Mouse (Mus musculus) CH12.LX (cell line): ENCODE measurements around the gene Ilf3. TPM values are rescaled to one million over a fixed set of nuclear protein-coding genes. Genes with fewer than 3 reads are reported as not detected.

Experiments used
- DNase-seq: peaks from one replicate; pipeline ENCODE4 v3.0.0-alpha.2; 2013; ENCODE audit errors: extremely low read depth
- H3K27ac ChIP-seq: 2 replicates; pipeline ENCODE4 v1.5.1; 2012; ENCODE audit warnings: low read depth, mild to moderate bottlenecking, control low read depth, moderate library complexity; ENCODE audit not compliant: insufficient read depth
- H3K27me3 ChIP-seq: replicated peaks from 2 replicates; pipeline ENCODE3; 2012; ENCODE audit warnings: inconsistent platforms
- H3K36me3 ChIP-seq, 2 experiments: replicated peaks in 1 of 2; 2 replicates each; pipeline versions ENCODE3 to v1.6.1; 2012; ENCODE audit warnings: inconsistent platforms in 1 of 2, low read length in 1 of 2, mild to moderate bottlenecking in 1 of 2, mixed read lengths in 1 of 2, moderate library complexity in 1 of 2; ENCODE audit not compliant: control insufficient read depth in 1 of 2, insufficient read depth in 1 of 2
- H3K4me1 ChIP-seq, 2 experiments: 2 replicates each; pipeline ENCODE4 v1.6.1; 2012; ENCODE audit warnings: inconsistent platforms in 1 of 2, moderate library complexity in 1 of 2; ENCODE audit not compliant: insufficient read depth in 2 of 2, control insufficient read depth in 1 of 2
- H3K4me2 ChIP-seq: 2 replicates; pipeline ENCODE4 v1.6.1; 2012; ENCODE audit warnings: low read depth, mild to moderate bottlenecking, control low read depth; ENCODE audit not compliant: poor library complexity, insufficient read depth, severe bottlenecking
- H3K4me3 ChIP-seq, 3 experiments: fragments of 150-350 bp in 1 of 3; sonication (generic) in 1 of 3; replicated peaks in 1 of 3; 2 replicates each; pipeline versions ENCODE3 to v1.5.1; 2011 to 2012; ENCODE audit warnings: low read depth in 2 of 3, low read length in 2 of 3, mild to moderate bottlenecking in 2 of 3, moderate library complexity in 2 of 3, control low read depth in 1 of 3, improper control_type of control experiment in 1 of 3, inconsistent platforms in 1 of 3, mixed read lengths in 1 of 3; ENCODE audit not compliant: poor library complexity in 1 of 3
- H3K79me2 ChIP-seq: replicated peaks from 2 replicates; pipeline ENCODE4 v1.6.1; 2012; ENCODE audit warnings: mild to moderate bottlenecking, moderate library complexity; ENCODE audit not compliant: control insufficient read depth, poor library complexity, insufficient read depth, severe bottlenecking; ENCODE audit errors: extremely low read depth
- H3K9ac ChIP-seq: 2 replicates; pipeline ENCODE4 v1.6.1; 2012; ENCODE audit warnings: low read depth, mild to moderate bottlenecking, control low read depth, moderate library complexity; ENCODE audit not compliant: insufficient read depth
- H3K9me3 ChIP-seq: replicated peaks from 2 replicates; pipeline ENCODE3; 2012; ENCODE audit warnings: low read length, inconsistent platforms, mixed read lengths
- BHLHE40 ChIP-seq: IDR thresholded peaks from 2 replicates; pipeline ENCODE4 v1.6.1; 2011; ENCODE audit warnings: mild to moderate bottlenecking, low read depth, low read length, improper control_type of control experiment
- CHD2 ChIP-seq: IDR thresholded peaks from 2 replicates; pipeline ENCODE4 v1.6.1; 2011; ENCODE audit warnings: low read length, improper control_type of control experiment
- CTCF ChIP-seq, 2 experiments: IDR thresholded peaks in 1 of 2; conservative IDR thresholded peaks in 1 of 2; 2 replicates each; pipeline ENCODE4 v1.5.1; 2011 to 2012; ENCODE audit warnings: low read depth in 2 of 2, low read length in 2 of 2, improper control_type of control experiment in 1 of 2, inconsistent platforms in 1 of 2, mild to moderate bottlenecking in 1 of 2, moderate library complexity in 1 of 2
- E2F4 ChIP-seq: IDR thresholded peaks from 2 replicates; pipeline ENCODE4 v1.6.1; 2011; ENCODE audit warnings: low read depth, low read length, improper control_type of control experiment; ENCODE audit not compliant: insufficient replicate concordance
- EP300 ChIP-seq: IDR thresholded peaks from 2 replicates; pipeline ENCODE4 v1.6.1; 2011; ENCODE audit warnings: low read length, improper control_type of control experiment
- GABPA ChIP-seq: IDR thresholded peaks from 2 replicates; pipeline ENCODE4 v1.6.1; 2012; ENCODE audit warnings: low read depth, low read length, improper control_type of control experiment, inconsistent platforms; ENCODE audit not compliant: insufficient replicate concordance
- HCFC1 ChIP-seq: IDR thresholded peaks from 2 replicates; pipeline ENCODE4 v1.6.1; 2012; ENCODE audit warnings: low read depth, mild to moderate bottlenecking, inconsistent platforms, low read length, improper control_type of control experiment
- IRF4 ChIP-seq: IDR thresholded peaks from 2 replicates; pipeline ENCODE4 v1.6.1; 2014; ENCODE audit warnings: low read depth, mild to moderate bottlenecking, inconsistent platforms, low read length, improper control_type of control experiment
- KAT2A ChIP-seq: IDR thresholded peaks from 2 replicates; pipeline ENCODE4 v1.6.1; 2012; ENCODE audit warnings: low read length, improper control_type of control experiment, inconsistent platforms; ENCODE audit not compliant: insufficient replicate concordance
- MAX ChIP-seq: IDR thresholded peaks from 2 replicates; pipeline ENCODE4 v1.6.1; 2011; ENCODE audit warnings: low read length, improper control_type of control experiment
- MYC ChIP-seq: IDR thresholded peaks from 2 replicates; pipeline ENCODE4 v1.6.1; 2011; ENCODE audit warnings: low read depth, mild to moderate bottlenecking, improper control_type of control experiment, low read length
- NELFE ChIP-seq: IDR thresholded peaks from 2 replicates; pipeline ENCODE4 v1.6.1; 2011; ENCODE audit warnings: low read depth, low read length, improper control_type of control experiment
- NRF1 ChIP-seq: IDR thresholded peaks from 2 replicates; pipeline ENCODE4 v1.6.1; 2014; ENCODE audit warnings: low read depth, mild to moderate bottlenecking, inconsistent platforms, low read length, improper control_type of control experiment, moderate library complexity
- POLR2A ChIP-seq: IDR thresholded peaks from 2 replicates; pipeline ENCODE4 v1.6.1; 2011; ENCODE audit warnings: low read depth, mild to moderate bottlenecking, improper control_type of control experiment, low read length
- POLR2AphosphoS2 ChIP-seq: IDR thresholded peaks from 2 replicates; pipeline ENCODE4 v1.6.1; 2011; ENCODE audit warnings: low read depth, low read length, improper control_type of control experiment
- RAD21 ChIP-seq: IDR thresholded peaks from 2 replicates; pipeline ENCODE4 v1.6.1; 2011; ENCODE audit warnings: low read depth, mild to moderate bottlenecking, low read length, improper control_type of control experiment, moderate library complexity
- RCOR1 ChIP-seq: conservative IDR thresholded peaks from 2 replicates; pipeline ENCODE4 v1.6.1; 2012; ENCODE audit warnings: low read depth, mild to moderate bottlenecking, inconsistent platforms, low read length, improper control_type of control experiment
- SIN3A ChIP-seq: IDR thresholded peaks from 2 replicates; pipeline ENCODE4 v1.6.1; 2012; ENCODE audit warnings: low read length, improper control_type of control experiment, inconsistent platforms
- SMC3 ChIP-seq: IDR thresholded peaks from 2 replicates; pipeline ENCODE4 v1.6.1; 2011; ENCODE audit warnings: low read depth, low read length, improper control_type of control experiment
- TBP ChIP-seq: conservative IDR thresholded peaks from 2 replicates; pipeline ENCODE4 v1.6.1; 2011; ENCODE audit warnings: low read depth, low read length, improper control_type of control experiment
- TCF12 ChIP-seq: IDR thresholded peaks from 2 replicates; pipeline ENCODE4 v1.6.1; 2014; ENCODE audit warnings: low read depth, mild to moderate bottlenecking, inconsistent platforms, low read length, improper control_type of control experiment
- ZC3H11A ChIP-seq: IDR thresholded peaks from 2 replicates; pipeline ENCODE4 v1.6.1; 2012; ENCODE audit warnings: low read depth, mild to moderate bottlenecking, inconsistent platforms, low read length, improper control_type of control experiment
- ZKSCAN1 ChIP-seq: IDR thresholded peaks from 2 replicates; pipeline ENCODE4 v1.6.1; 2012; ENCODE audit warnings: low read depth, inconsistent platforms, low read length, improper control_type of control experiment, borderline replicate concordance
- ZMIZ1 ChIP-seq: IDR thresholded peaks from 2 replicates; pipeline ENCODE4 v1.6.1; 2012; ENCODE audit warnings: low read depth, mild to moderate bottlenecking, inconsistent platforms, low read length, improper control_type of control experiment
- dilution Hi-C: fragments of 300-500 bp; cut with MboI; formaldehyde crosslinking; loops from 2 replicates; pipeline ENCODE4 v1.14.3; 2020; ENCODE audit warnings: low sequenced_read_pairs; ENCODE audit not compliant: extremely low pct_unique_long_range_greater_than_20kb, extremely low pct_ligation_motif_present
- in situ Hi-C: fragments of 300-500 bp; cut with MboI; formaldehyde crosslinking; loops from 3 replicates; pipeline ENCODE4 v1.14.3; 2019; ENCODE audit warnings: low sequenced_read_pairs, low pct_ligation_motif_present, low pct_unique_long_range_greater_than_20kb, mixed read lengths
- polyA plus RNA-seq: library from polyadenylated mRNA; unstranded; fragments of >175 nt; gene quantifications from 2 replicates; pipeline ENCODE4 v1.2.1, GENCODE M21; 2012; ENCODE audit warnings: low read depth; ENCODE audit not compliant: insufficient read length
- total RNA-seq, 2 experiments: library from RNA; depleted of rRNA; stranded (reverse); fragments of 300-350 nt in 1 of 2; fragments of >200 nt in 1 of 2; gene quantifications; 2 replicates each; pipeline ENCODE4 v1.2.3; 2012 to 2014

The Ilf3 gene
- total and polyA plus RNA-seq, 3 experiments, result 72.8 to 128 (median 77.3) TPM

GRCm38 (mm10) chr9:21427773-21428172 is 60.1 kb downstream of the Ilf3 start:
- H3K9me3 ChIP-seq, result no peaks in the 10 kb centered on the region
- DNase-seq, result no peak
- H3K36me3 ChIP-seq, result peaks cover 3 to 52% of the 10 kb centered on the region in 2 experiments
- no peak overlapping the region for H3K4me3 ChIP-seq
- in situ Hi-C loops (loop anchor here (5.0 kb wide), 1 partner anchor 35 kb away; no protein-coding TSS in a partner anchor), dilution Hi-C loops (no loop called here)
- H3K27me3 ChIP-seq, result no peaks in the 10 kb centered on the region
- H3K9ac ChIP-seq, result no peak overlapping the region
- peaks cover 60% of the 10 kb centered on the region for H3K79me2 ChIP-seq
- TF ChIP-seq SIN3A (no peak), NELFE (no peak), POLR2AphosphoS2 (no peak), RCOR1 (no peak), CTCF (conservative IDR thresholded peaks at IDR 0.05 in 1 of 2, IDR thresholded peaks at IDR 0.05 in 1 of 2; ENCODE audit: low read depth in 2 of 2, low read length in 2 of 2) (no peak), ZMIZ1 (no peak), BHLHE40 (no peak), TBP (no peak), ZKSCAN1 (no peak), HCFC1 (no peak), E2F4 (no peak), TCF12 (no peak), MAX (no peak)
- H3K4me2 ChIP-seq, result no peak overlapping the region
- peaks cover 11 to 53% of the 10 kb centered on the region in 2 experiments for H3K4me1 ChIP-seq
- H3K27ac ChIP-seq, result no peak overlapping the region

- Histone ChIP-seq H3K9me3 (no peaks in the 10 kb centered on the region), H3K79me2 (peaks cover 60% of the 10 kb centered on the region), H3K27me3 (no peaks in the 10 kb centered on the region), H3K36me3 (peaks cover 3 to 53% of the 10 kb centered on the region in 2 experiments), H3K4me2 (no peak overlapping the region), H3K27ac (no peak overlapping the region), H3K9ac (no peak overlapping the region), H3K4me3 (no peak overlapping the region), H3K4me1 (peaks cover 11 to 53% of the 10 kb centered on the region in 2 experiments)
- no peak for DNase-seq
- dilution Hi-C loops, result no loop called here
- TF ChIP-seq ZC3H11A (no peak), KAT2A (no peak), RAD21 (no peak), NRF1 (no peak), HCFC1 (no peak), NELFE (no peak), SMC3 (no peak), IRF4 (no peak), GABPA (no peak), BHLHE40 (no peak), MYC (no peak), RCOR1 (no peak), MAX (no peak), CHD2 (no peak), EP300 (no peak), POLR2A (no peak)
- in situ Hi-C loops, result loop anchor here (5.0 kb wide), 1 partner anchor 34 kb away; no protein-coding TSS in a partner anchor
Measured at GRCm38 (mm10) chr9:21428178-21428577, 60.5 kb downstream of the Ilf3 start.
